Mouse (Mus musculus) right cerebral cortex, postnatal 36 days (tissue): ENCODE measurements around the gene Erf.

Experiments
- DNase-seq, 2 experiments: peaks; one replicate each; pipeline ENCODE4 v3.0.0; 2022; ENCODE audit warnings: low spot score in 2 of 2, mixed read lengths in 1 of 2

Gene Erf

GRCm38 (mm10) chr7:25250141-25250972 lies at the start of gene Erf:
TSS of gene Erf (minus strand) at chr7:25250761.
- DNase-seq, result peak; percentile 94

GRCm38 (mm10) chr7:25297454-25298325 lies 47.1 kb upstream of the Erf start, which contains the start of gene Pafah1b3:
TSS of gene Pafah1b3 (minus strand) at chr7:25297986.
- peak; percentile 81 to 85 for DNase-seq

GRCm38 (mm10) chr7:25296945-25297453 lies 46.4 kb upstream of the Erf start:
- DNase-seq, result no peak

GRCm38 (mm10) chr7:25294960-25295722 lies 44.6 kb upstream of the Erf start:
- no peak for DNase-seq

- no peak for DNase-seq
Observed at GRCm38 (mm10) chr7:25294495-25294894, 43.9 kb upstream of the Erf start.

GRCm38 (mm10) chr7:25293191-25293739 lies 42.7 kb upstream of the Erf start:
- DNase-seq, result no peak

- no peak for DNase-seq
Observed at GRCm38 (mm10) chr7:25292107-25292506, 41.5 kb upstream of the Erf start.

- no peak for DNase-seq
Observed at GRCm38 (mm10) chr7:25290911-25291310, 40.4 kb upstream of the Erf start.

- no peak for DNase-seq
Observed at GRCm38 (mm10) chr7:25290463-25290862, 39.9 kb upstream of the Erf start.

- DNase-seq, result no peak
Observed at GRCm38 (mm10) chr7:25289925-25290324, 39.4 kb upstream of the Erf start.

- DNase-seq, result no peak
Observed at GRCm38 (mm10) chr7:25288721-25289120, 38.2 kb upstream of the Erf start.

GRCm38 (mm10) chr7:25288011-25288410 lies 37.5 kb upstream of the Erf start:
- DNase-seq, result no peak

GRCm38 (mm10) chr7:25286989-25287388 lies 36.4 kb upstream of the Erf start:
- DNase-seq, result no peak

- no peak for DNase-seq
Observed at GRCm38 (mm10) chr7:25285511-25286238, 35.1 kb upstream of the Erf start.

GRCm38 (mm10) chr7:25284766-25285165 lies 34.2 kb upstream of the Erf start:
- no peak for DNase-seq

- DNase-seq, result no peak
Observed at GRCm38 (mm10) chr7:25284171-25284570, 33.6 kb upstream of the Erf start.

- DNase-seq, result no peak
Observed at GRCm38 (mm10) chr7:25283637-25284036, 33.1 kb upstream of the Erf start.

GRCm38 (mm10) chr7:25282731-25283211 lies 32.2 kb upstream of the Erf start:
- no peak for DNase-seq

GRCm38 (mm10) chr7:25281734-25282601 lies 31.4 kb upstream of the Erf start:
- DNase-seq, result peak; percentile 95
